Mouse (Mus musculus): ENCODE data around the gene Prkaca.

GRCm38 (mm10) chr8:84009876-84010275 lies 37.1 kb downstream of the Prkaca start:
- TF ChIP-seq POLR2A (IDR thresholded peaks at IDR 0.05; ENCODE audit: insufficient read depth, low read length) (no peak), EP300 (IDR thresholded peaks at IDR 0.05; ENCODE audit: insufficient read depth, low read depth, low read length) (no peak), CTCF (IDR thresholded peaks at IDR 0.05; ENCODE audit: low read depth, low read length) (peak; percentile 97)

Data from ES-Bruce4 (cell line).